Mouse (Mus musculus) adrenal gland, adult (tissue): ENCODE measurements around the gene Crmp1.

Source experiments
- DNase-seq, 2 experiments: peaks; one replicate each; pipeline ENCODE4 v3.0.0; 2022 to 2023; ENCODE audit warnings: low spot score in 1 of 2; ENCODE audit not compliant: inconsistent age in 2 of 2

Gene Crmp1

DNA sequence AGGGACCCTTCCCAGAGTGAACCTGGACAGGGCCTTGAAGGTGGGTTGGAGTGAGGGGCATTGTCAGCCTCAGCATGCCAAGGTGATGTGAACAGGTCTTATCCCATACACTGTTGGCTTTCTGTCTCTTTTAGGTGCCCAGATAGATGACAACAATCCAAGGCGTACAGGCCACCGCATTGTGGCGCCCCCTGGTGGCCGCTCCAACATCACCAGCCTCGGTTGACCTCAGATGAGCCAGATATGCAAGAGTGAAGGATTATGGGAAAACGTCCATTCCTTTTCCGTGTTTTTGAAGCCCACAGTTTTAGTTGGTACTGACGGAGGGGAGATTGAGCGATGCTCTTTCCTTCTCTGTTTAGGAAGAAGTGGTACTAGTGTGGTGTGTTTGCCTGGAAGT lies 49.2 kb downstream of the Crmp1 start:
- DNase-seq = peak in 1 of 2 experiments; percentile 35

DNA sequence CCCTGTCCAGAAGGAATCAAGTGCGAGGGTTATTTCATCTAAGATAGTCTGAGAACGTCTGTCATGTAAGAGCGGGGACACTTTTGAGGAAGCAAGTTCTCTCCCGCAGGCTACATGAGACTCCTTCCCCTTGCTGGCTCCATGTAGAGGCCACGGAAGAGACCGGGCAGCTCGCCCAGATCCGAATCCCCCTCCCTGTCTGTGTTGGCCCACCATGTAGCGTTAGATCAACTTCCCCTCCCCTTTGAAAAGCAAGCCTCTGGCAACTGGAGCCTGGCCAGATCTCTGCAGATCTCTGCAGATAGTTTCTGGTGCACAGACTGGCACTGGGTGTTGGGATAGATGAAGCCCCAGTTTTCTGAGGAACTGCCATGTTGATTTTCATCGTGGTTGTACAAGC lies 55.0 kb downstream of the Crmp1 start:
- DNase-seq = no peak

DNA sequence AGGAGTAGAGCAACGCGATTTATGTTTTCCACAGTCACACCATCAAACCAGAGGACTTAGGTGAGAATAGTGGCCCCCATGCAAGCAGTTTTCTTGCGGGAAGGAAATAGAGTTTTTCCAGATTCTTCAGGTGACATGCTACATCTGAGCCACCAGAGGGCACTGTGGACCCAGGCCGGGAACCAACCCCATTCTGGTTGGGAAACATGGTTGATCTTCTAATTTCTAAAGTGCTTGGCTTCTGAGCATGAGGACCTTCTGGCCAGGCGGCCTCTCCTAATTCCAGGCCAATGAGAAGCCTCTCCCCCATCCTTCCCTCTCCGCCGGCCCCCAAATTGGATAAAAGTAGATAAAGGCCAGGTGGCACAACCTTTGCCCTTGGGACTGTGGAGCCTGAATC lies 56.6 kb downstream of the Crmp1 start:
- DNase-seq = peak; percentile 21 to 70

DNA sequence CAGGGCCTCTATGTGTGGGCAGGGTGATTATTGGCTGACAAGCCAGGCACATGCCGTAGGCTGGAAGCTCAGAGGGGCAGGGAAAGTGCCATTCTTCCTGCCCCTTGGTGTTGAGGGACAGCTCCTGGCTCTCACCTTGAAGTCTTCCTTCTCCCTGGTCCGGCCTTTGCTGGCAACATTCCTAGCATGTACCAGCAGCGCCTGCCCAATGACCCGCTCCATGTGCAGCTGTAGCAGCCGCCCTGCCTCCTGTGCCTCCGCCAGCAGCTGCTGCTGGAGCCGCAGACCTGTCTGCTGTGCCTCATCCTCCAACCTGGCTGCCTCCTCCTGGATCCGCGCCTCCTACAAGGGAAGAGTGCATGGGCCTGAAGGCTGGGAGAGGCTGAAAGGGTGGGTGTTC lies 68.3 kb downstream of the Crmp1 start:
- DNase-seq = no peak

DNA sequence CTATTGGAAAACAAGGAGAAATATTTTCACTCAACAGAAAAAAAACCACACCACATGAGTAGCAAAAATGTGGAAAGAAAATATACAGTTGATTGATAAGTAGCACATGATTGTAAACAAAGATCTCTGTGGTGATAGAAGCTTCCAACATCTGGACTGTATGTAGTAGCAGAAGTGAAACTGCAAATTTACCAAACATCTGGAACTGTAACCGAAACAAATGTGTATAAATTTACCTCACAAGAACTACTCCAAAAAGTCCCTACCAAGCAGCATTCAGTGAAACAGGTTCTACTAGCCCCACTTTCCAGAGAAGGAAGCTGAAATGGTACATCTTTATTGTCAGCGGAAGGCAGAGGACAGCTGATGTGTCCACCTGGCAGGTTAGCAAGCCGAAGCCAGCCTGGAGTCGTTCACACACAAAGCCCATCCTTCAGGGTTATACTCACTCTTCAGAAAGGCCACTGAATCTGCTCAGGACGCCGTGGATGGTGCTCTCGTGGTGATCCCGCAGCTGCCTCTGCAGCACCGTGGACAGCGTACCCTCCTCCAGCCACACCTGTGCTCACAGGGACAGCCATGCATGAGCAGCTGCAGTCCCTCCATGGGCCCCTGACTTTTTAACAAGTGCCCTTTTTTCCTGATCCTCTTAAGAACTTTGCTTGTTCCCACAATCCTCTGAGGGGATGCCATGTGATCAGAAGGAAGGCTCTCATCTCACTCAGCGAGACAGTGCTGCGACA lies 71.4 kb downstream of the Crmp1 start:
- no peak for DNase-seq

DNA sequence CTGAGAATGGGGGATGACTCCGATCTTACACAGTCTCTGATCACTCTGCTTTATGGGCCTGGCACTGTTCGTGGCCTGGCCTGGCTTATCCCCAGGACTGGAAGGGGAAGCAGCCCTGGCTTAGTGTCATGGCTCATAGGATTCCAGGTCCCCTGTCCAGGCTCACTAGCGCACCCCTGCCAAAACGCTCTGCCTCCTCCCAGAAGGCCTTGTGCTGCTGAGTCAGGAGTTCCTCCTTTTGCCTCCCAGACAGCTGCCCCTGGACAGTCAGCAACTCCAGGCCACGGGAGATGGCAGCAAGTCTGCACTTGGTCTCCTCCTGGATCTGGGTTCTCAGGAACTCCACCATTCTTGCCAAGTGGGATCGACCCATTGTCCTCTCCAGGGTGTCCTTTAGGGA lies 77.0 kb downstream of the Crmp1 start:
- no peak for DNase-seq

DNA sequence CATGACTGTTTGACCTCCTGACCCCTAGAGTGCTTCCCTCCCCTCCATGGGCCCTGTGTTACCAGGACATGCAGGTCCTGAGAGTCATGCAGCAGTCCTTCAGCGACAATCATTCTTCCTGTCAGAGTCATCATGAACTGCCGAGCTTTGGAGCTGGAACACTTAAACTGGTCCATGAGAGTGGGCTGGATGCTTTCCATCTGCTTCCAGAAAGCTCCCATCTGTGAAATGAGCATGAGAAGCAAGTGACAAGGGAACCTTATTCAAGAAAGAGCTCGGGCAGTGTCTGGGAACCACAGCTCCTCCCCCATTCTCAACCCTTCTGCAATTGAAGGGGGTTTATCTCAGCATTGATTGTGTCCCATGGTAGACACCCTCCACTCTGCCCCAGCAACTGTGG lies 78.4 kb downstream of the Crmp1 start:
- DNase-seq = no peak

DNA sequence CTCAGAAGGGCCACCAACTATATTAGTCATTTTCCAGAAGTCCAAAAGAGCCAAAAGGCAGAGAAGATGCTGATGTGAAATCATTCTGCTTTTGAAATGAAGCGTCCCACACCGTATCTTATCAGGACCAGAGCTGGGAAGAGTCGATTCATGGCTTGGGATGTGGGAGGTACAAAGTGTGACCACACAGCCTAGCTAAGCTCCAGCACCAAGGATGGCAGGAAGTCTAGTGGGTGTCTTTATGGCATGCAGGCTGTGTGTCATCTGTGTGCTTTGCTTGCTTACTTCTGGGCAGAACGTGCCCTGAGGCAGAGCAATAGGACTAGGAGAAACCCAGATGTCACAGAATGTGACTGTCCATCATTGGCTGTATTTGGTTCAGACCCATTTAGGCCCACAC lies 79.0 kb downstream of the Crmp1 start:
- DNase-seq = no peak

DNA sequence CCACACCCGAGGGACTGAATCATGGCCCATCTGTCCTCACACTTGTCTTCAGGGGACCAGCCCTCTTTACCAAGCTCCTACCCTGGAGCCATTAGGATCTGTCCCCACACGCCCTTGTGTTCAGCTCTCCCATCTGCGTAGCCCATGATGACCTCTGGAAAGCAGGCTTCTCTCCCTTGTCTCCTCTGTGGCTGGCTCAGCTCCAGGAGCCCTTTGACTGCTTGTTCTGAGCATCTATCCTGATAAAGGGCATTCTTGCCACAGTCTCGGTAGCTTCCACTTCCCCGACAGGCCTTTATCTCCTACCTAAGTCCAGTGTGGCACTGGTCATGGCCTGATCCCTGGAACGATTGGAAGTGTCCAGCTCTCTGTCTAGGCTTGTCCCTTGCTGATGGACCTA lies 84.9 kb downstream of the Crmp1 start:
- DNase-seq = no peak

DNA sequence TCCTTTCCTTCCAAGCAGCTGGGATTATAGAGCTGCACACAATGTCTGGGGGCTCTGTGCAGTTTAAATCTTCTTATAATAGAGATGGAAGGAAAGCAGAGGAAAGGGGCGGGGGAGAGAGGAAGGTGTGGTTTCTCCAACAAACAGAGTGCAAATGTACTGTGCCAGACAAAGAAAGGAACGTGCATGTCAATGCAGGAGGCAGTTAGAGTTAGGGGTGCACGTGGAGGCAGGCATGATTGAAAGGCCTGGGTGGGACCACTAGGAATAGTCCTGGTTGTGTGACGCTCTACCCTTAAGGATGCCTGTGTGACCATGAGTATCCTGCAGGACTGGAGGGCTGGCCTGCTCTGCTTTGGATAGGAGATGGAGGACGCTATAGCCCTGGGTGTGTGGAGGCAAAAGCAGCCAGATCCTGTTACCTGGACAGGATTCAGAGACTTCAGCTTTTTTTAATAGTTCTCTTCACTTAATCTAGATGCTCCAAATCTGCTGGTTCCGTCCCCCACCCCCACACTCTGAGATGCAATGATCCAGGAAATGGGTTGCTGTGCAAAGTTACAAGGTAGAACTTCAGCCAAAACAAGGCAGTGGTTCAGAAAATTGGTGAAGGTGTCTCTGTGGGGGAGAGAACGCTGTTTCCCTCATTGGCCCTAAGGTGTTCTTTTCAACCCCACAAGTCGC lies 88.9 kb downstream of the Crmp1 start:
- DNase-seq = no peak

DNA sequence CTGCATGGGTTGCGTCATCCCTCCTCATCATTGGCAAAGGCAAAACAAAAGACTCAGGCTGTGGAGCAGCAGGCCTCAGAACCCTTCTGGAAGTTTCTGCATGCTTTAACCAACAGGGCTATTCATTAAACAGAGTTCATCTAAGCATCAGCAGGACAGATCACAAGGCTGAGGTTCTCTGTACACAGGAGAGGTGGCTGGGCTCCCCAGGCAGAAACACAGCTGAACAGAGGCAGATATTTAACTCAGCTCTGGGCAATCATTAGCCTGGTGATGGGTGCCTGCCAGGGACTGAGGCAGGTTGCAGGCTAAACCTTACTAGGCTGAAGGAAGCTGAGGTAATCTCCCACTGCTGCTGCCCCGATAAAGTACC lies 89.4 kb downstream of the Crmp1 start:
- no peak for DNase-seq

DNA sequence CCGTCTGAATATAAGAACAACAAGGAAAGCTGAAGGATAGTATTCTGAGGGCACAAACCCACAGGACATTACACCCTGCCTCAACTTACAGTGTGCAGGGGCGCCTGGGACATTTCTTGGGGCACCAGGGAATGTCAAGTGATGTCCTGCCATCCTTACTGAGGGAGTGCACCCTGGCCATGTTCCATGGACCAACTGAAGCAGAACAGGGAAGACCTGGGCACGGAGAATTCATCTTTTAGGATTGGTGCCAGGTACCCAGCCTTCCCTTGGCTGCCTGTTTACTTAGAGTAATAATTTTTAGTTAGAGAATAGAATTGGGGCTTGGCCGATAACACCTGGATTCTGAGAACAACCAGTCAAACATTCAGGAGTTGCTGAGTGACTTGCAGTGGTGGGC lies 90.3 kb downstream of the Crmp1 start:
- no peak for DNase-seq

DNA sequence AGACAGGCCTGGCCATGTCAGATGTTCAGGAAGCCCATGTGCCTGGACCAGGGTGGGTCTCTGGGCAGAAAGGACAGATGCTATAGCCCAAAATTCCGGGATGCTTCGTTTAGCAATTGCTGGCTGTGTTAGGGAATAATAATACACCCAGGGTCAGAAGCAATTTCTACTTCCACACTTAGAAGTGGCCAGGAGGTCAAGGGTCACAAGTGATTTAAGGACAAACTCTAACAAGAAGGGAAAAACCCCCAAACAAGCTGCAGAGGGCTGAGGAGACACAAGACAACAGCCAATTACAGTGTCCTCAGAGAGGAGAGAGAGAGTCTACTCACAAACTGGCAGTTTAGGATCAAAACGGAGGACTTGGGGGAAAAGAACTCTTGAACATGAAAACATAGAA lies 93.3 kb downstream of the Crmp1 start:
- no peak for DNase-seq

DNA sequence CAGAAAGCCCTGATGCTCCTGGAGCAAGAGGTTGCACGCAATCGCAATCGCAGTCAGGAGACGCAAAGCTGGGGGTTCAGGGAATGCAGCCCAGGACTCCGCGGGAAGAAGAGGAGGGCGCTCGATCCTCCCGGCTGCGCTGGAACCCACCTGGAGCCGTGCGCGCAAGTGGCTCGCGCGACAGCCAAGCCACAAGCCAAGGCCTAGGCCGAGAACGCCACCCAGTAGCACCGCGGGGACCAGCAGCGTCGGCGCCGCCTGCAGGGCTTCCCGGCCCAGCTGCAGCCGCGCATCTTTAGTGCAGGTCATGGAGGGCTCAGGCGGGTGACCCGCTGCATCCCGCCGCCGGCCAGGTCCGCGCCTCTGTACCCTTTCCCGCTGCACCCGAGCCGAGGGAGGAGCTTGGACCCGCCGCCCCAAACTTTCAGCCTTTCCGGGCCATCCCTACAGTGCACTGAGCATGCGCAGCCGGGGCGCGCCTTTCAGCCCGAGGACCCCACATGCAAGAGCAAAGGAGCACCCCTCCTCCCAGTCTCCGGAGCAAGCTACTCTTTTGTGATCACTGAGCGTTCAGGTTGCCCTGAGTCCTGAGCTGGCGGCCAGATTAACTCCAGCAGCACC lies 94.9 kb downstream of the Crmp1 start, which contains the start of gene Evc:
TSS of gene Evc (minus strand) at position 410 of the 621 bp plus-strand sequence.
- peak; percentile 79 to 91 for DNase-seq

DNA sequence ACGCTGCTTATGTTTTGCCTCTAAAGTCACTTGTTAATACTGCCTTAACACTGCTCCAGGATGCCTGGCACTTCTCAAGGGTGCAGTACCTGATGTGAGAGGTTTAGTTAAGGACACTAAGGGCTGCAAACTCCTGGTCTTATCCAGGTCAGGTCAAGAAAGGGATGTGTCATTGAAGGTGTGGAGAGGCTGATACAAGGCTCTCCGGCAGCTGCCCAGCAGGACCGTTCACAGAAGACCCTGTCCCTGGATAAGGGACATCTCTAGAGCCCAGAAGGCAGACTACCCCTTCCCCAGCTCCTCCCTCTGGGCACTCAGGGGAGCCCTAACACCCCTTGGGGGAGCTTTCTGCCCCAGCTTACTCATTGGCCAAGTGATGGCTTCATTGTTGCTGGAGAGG lies 96.0 kb downstream of the Crmp1 start:
- DNase-seq = peak in 1 of 2 experiments; percentile 52

DNA sequence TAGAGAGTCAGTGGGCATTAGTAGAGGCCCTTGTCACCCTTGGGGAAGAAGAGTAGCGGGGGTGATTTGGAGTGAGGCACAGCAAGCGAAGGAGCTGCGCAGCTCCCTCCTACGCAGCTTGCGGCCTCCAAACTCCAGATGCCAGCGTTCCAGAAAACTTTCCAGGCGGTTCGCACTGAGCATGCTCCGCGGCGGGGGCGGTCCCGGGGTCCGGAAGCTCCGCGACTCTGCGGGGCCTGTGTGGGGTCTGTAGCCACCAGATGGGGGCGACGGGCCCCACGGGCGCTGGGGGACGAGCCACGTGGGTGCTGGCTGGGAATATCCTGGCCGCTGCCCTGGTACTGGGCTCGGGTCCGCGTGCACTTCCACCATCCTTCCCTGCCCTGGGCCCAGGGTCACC lies 96.5 kb downstream of the Crmp1 start, which contains the start of gene Evc2:
TSS of gene Evc2 (plus strand) at position 212 of the 400 bp plus-strand sequence.
- DNase-seq = peak; percentile 84 to 92
